Mouse (Mus musculus) MEL (cell line): Measurements from ENCODE around the gene Caap1. TPM values are rescaled to one million over a fixed set of nuclear protein-coding genes. Genes with fewer than 3 reads are reported as not detected.

Experiments used
- DNase-seq: peaks from one replicate; pipeline ENCODE4 v3.0.0; 2011; ENCODE audit warnings: low read depth, low spot score
- H3K27ac ChIP-seq: 2 replicates; pipeline ENCODE4 v1.5.1; 2012; ENCODE audit warnings: low read depth, mild to moderate bottlenecking, control low read depth, low read length, moderate library complexity; ENCODE audit not compliant: control insufficient read depth
- H3K27me3 ChIP-seq, 2 experiments: fragments of 150-350 bp in 1 of 2; sonication (generic) in 1 of 2; 2 replicates each; pipeline ENCODE4 v1.6.1; 2012; ENCODE audit warnings: low read length in 2 of 2, mild to moderate bottlenecking in 2 of 2, improper control_type of control experiment in 1 of 2, moderate library complexity in 1 of 2; ENCODE audit not compliant: insufficient read depth in 2 of 2, control insufficient read depth in 1 of 2
- H3K36me3 ChIP-seq, 2 experiments: 2 replicates each; pipeline ENCODE4 v1.6.1; 2012 to 2014; ENCODE audit warnings: low read length in 2 of 2, improper control_type of control experiment in 1 of 2, inconsistent platforms in 1 of 2, mild to moderate bottlenecking in 1 of 2; ENCODE audit not compliant: insufficient read depth in 2 of 2, control insufficient read depth in 1 of 2
- H3K4me1 ChIP-seq, 2 experiments: fragments of 150-350 bp in 1 of 2; sonication (generic) in 1 of 2; 2 replicates each; pipeline ENCODE4 v1.6.1; 2012; ENCODE audit warnings: low read length in 2 of 2, improper control_type of control experiment in 1 of 2, mild to moderate bottlenecking in 1 of 2; ENCODE audit not compliant: insufficient read depth in 2 of 2, control insufficient read depth in 1 of 2
- H3K4me3 ChIP-seq, 2 experiments: fragments of 150-350 bp in 1 of 2; sonication (generic) in 1 of 2; 2 replicates each; pipeline ENCODE4 v1.5.1; 2012; ENCODE audit warnings: low read depth in 2 of 2, low read length in 2 of 2, mild to moderate bottlenecking in 2 of 2, moderate library complexity in 2 of 2, control low read depth in 1 of 2, improper control_type of control experiment in 1 of 2; ENCODE audit not compliant: control insufficient read depth in 1 of 2, insufficient read depth in 1 of 2
- H3K79me2 ChIP-seq: 2 replicates; pipeline ENCODE4 v1.6.1; 2012; ENCODE audit warnings: mild to moderate bottlenecking, low read length, moderate library complexity; ENCODE audit not compliant: control insufficient read depth, poor library complexity, insufficient read depth
- H3K9ac ChIP-seq: 2 replicates; pipeline ENCODE4 v1.6.1; 2012; ENCODE audit warnings: low read depth, mild to moderate bottlenecking, control low read depth, low read length, moderate library complexity; ENCODE audit not compliant: control insufficient read depth, poor library complexity, severe bottlenecking
- H3K9me3 ChIP-seq: fragments of 150-350 bp; sonication (generic); replicated peaks from 2 replicates; pipeline ENCODE4 v1.6.1; 2012; ENCODE audit warnings: mild to moderate bottlenecking, low read length, improper control_type of control experiment, moderate library complexity; ENCODE audit not compliant: insufficient read depth
- CHD1 ChIP-seq: IDR thresholded peaks from 2 replicates; pipeline ENCODE4 v1.6.1; 2012; ENCODE audit warnings: low read depth, mild to moderate bottlenecking, inconsistent platforms, low read length, improper control_type of control experiment
- GABPA ChIP-seq: IDR thresholded peaks from 2 replicates; pipeline ENCODE4 v1.6.1; 2012; ENCODE audit warnings: low read depth, mild to moderate bottlenecking, inconsistent platforms, low read length, improper control_type of control experiment, moderate library complexity
- GATA1 ChIP-seq: IDR thresholded peaks from 2 replicates; pipeline ENCODE4 v1.6.1; 2011; ENCODE audit warnings: low read depth, low read length, improper control_type of control experiment
- JUND ChIP-seq: IDR thresholded peaks from 2 replicates; pipeline ENCODE4 v1.6.1; 2011; ENCODE audit warnings: low read depth, mild to moderate bottlenecking, improper control_type of control experiment, low read length
- MEF2A ChIP-seq: IDR thresholded peaks from 2 replicates; pipeline ENCODE4 v1.6.1; 2014; ENCODE audit warnings: low read depth, mild to moderate bottlenecking, inconsistent platforms, low read length, improper control_type of control experiment; ENCODE audit not compliant: poor library complexity, insufficient replicate concordance, severe bottlenecking; ENCODE audit errors: extremely low read depth
- NELFE ChIP-seq: IDR thresholded peaks from 2 replicates; pipeline ENCODE4 v1.6.1; 2011; ENCODE audit warnings: low read depth, low read length, improper control_type of control experiment
- POLR2A ChIP-seq, 2 experiments: IDR thresholded peaks; 2 replicates each; pipeline ENCODE4 v1.6.1; 2011 to 2012; ENCODE audit warnings: low read length in 2 of 2, mild to moderate bottlenecking in 2 of 2, control low read depth in 1 of 2, improper control_type of control experiment in 1 of 2, low read depth in 1 of 2, moderate library complexity in 1 of 2; ENCODE audit not compliant: control insufficient read depth in 1 of 2, insufficient read depth in 1 of 2, poor library complexity in 1 of 2
- SMC3 ChIP-seq: IDR thresholded peaks from 2 replicates; pipeline ENCODE4 v1.6.1; 2011; ENCODE audit warnings: low read depth, low read length, improper control_type of control experiment
- ZKSCAN1 ChIP-seq: IDR thresholded peaks from 2 replicates; pipeline ENCODE4 v1.6.1; 2012; ENCODE audit warnings: low read depth, mild to moderate bottlenecking, inconsistent platforms, low read length, improper control_type of control experiment, moderate library complexity
- ZMIZ1 ChIP-seq: IDR thresholded peaks from 2 replicates; pipeline ENCODE4 v1.6.1; 2012; ENCODE audit warnings: low read depth, mild to moderate bottlenecking, inconsistent platforms, low read length, improper control_type of control experiment, moderate library complexity
- polyA plus RNA-seq, 2 experiments: library from polyadenylated mRNA; stranded (reverse) in 1 of 2; unstranded in 1 of 2; fragments of >175 nt in 1 of 2; fragments of >200 nt in 1 of 2; gene quantifications; 2 replicates each; pipeline versions ENCODE4 v1.2.1 to v1.2.4; 2012; ENCODE audit warnings: low replicate concordance in 2 of 2, low read depth in 1 of 2; ENCODE audit not compliant: insufficient read length in 2 of 2, insufficient read depth in 1 of 2, missing spikeins in 1 of 2
- total RNA-seq: library from RNA; depleted of rRNA; stranded (reverse); fragments of 300-350 nt; gene quantifications from 2 replicates; pipeline ENCODE4 v1.2.3, GENCODE M21; 2012; rRNA removed

Gene Caap1
- total and polyA plus RNA-seq, 3 experiments = 12.8 to 13.9 TPM; not detected in 1

DNA sequence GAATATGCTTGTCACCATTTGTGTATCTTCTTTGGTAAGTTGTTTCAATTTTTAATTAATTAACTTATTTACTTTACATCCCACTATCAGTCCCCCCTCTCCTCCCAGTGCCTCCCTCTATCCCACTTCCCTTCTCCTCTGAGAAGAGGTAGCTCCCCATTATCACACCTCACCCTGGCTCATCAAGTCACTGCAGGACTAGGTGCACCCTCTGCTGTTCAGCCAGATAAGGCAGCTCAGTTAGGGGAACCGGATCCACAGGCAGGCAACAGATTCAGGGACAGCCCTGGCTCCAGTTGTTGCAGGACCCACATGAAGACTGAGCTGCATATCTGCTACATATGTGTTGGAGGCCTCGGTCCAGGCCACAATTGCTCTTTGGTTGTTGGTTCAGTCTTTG lies 97.2 kb downstream of the Caap1 start (continued):
- peak; percentile 46 for TF ChIP-seq SMC3

DNA sequence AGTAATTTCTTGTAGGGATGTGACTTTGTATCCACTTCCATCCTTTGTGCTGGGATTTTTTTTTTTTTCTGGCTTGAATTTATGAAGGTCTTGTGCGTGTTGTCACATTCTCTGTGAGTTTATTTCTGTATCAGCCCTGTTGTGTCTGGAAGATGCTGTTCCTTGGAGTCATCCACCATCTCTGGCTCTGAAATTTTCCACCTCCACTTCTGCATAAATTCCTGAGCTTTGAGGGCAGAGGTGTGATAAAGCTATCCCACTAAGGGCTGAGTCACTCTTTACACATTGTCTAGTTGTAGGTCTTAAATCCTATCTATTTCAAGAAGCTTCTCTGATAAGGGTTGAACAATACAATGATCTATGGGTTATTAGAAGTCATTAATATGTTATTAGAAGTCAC lies 101.7 kb downstream of the Caap1 start:
- H3K27ac ChIP-seq = no peak overlapping the region
- TF ChIP-seq CHD1 (no peak), ZMIZ1 (no peak), ZKSCAN1 (no peak), JUND (no peak), GATA1 (no peak), NELFE (no peak), POLR2A (IDR thresholded peaks at IDR 0.05; ENCODE audit: control insufficient read depth in 1 of 2, insufficient read depth in 1 of 2, low read depth in 1 of 2, low read length in 2 of 2, poor library complexity in 1 of 2) (no peak), MEF2A (no peak), GABPA (no peak)
- no peak overlapping the region for H3K9ac ChIP-seq
- H3K79me2 ChIP-seq = no peaks in the 10 kb centered on the region
- no peak for DNase-seq
- H3K9me3 ChIP-seq = no peaks in the 10 kb centered on the region
- no peaks in the 10 kb centered on the region for H3K27me3 ChIP-seq
- peaks cover 0 to 5% of the 10 kb centered on the region in 2 experiments; a peak in 2 of 4 replicates for H3K4me1 ChIP-seq
- peaks cover 0 to 2% of the 10 kb centered on the region in 2 experiments; a peak in 2 of 4 replicates for H3K36me3 ChIP-seq
- no peak overlapping the region for H3K4me3 ChIP-seq

Other genes starting within 250 kb of the Caap1 start
- gene Gm10306, start 250 bp downstream of the Caap1 start, total RNA-seq = 0.85 and 1.0 TPM in 2 replicates
- not detected for gene Gm10306, start 250 bp downstream of the Caap1 start, polyA plus RNA-seq
- gene Plaa, start 46.4 kb upstream of the Caap1 start, total RNA-seq = 85.1 and 103 TPM in 2 replicates
- 100 to 1,000 TPM in 1 of 2 experiments, 10 to 100 TPM in 1; 63.7 to 102 TPM for gene Plaa, start 46.4 kb upstream of the Caap1 start, polyA plus RNA-seq
- gene Ift74, start 57.7 kb upstream of the Caap1 start, total RNA-seq = 12.3 and 14.5 TPM in 2 replicates
- gene Ift74, start 57.7 kb upstream of the Caap1 start, polyA plus RNA-seq = 10 to 100 TPM in 1 of 2 experiments, not detected in 1; 10.2 TPM
- gene Lrrc19, start 93.3 kb upstream of the Caap1 start, total RNA-seq = not detected in 2 replicates
- gene Lrrc19, start 93.3 kb upstream of the Caap1 start, polyA plus RNA-seq = under 1 TPM in 1 of 2 experiments, not detected in 1; 0.04 TPM
- gene Tek, start 182.5 kb upstream of the Caap1 start, total RNA-seq = 0.10 and 0.58 TPM in 2 replicates
- gene Tek, start 182.5 kb upstream of the Caap1 start, polyA plus RNA-seq = under 1 TPM in 1 of 2 experiments, not detected in 1; 0.28 TPM